Mouse (Mus musculus) liver, adult 2 months (tissue): ENCODE results near the gene A930018P22Rik.

Experiments
- CTCF ChIP-seq: fragments of 200-500 bp; IDR thresholded peaks from 2 replicates; pipeline ENCODE4 v1.5.1; 2011; ENCODE audit warnings: low read depth, low read length, control low read depth
- POLR2A ChIP-seq: fragments of 200-500 bp; IDR thresholded peaks from 2 replicates; pipeline ENCODE4 v1.6.1; 2011; ENCODE audit warnings: low read length, control low read depth; ENCODE audit not compliant: insufficient read depth; ENCODE audit errors: extremely low read depth

DNA sequence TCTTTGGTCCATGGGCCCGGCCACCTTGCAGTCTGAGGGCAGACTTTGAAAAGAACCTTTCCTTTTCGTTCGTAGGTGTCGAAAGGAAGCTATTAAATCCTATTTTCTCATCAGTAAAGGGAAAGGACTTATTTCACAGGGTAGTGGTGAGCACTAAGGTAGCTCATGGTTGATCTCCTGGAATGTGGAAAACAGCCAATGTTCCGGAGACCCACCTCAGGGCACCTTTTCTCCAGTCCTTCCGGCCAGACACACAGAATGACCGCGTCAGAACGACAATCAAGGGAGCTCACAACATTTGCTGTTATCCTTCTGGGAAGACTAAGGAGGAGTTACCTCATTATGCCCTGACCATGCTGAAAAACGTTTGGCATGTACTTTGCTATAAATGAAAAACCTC is 26.3 kb upstream of the A930018P22Rik start:
- TF ChIP-seq POLR2A (no peak), CTCF (no peak)
